Mouse (Mus musculus) spleen, adult 12 weeks (tissue): ENCODE results near the gene Slc26a5.
A peak's percentile ranks its signal among the peaks of the same experiment; 100 is the strongest.

ENCODE experiments used
- DNase-seq: peaks from one replicate; pipeline ENCODE4 v3.0.0; 2022; ENCODE audit warnings: low spot score

The Slc26a5 gene

GRCm38 (mm10) chr5:21810924-21811323, 54.5 kb downstream of the Slc26a5 start:
- no peak for DNase-seq

GRCm38 (mm10) chr5:21804837-21805236, 60.6 kb downstream of the Slc26a5 start:
- no peak for DNase-seq

- DNase-seq = no peak
Measured at GRCm38 (mm10) chr5:21803691-21804188, 61.7 kb downstream of the Slc26a5 start.

GRCm38 (mm10) chr5:21802907-21803306, 62.5 kb downstream of the Slc26a5 start:
- no peak for DNase-seq

- no peak for DNase-seq
Measured at GRCm38 (mm10) chr5:21792166-21792565, 73.2 kb downstream of the Slc26a5 start.

GRCm38 (mm10) chr5:21789061-21789460, 76.3 kb downstream of the Slc26a5 start:
- no peak for DNase-seq

GRCm38 (mm10) chr5:21787186-21788105, 78.0 kb downstream of the Slc26a5 start:
- DNase-seq = no peak

GRCm38 (mm10) chr5:21786258-21787185, 78.9 kb downstream of the Slc26a5 start:
- DNase-seq = peak; percentile 86

- DNase-seq = no peak
Measured at GRCm38 (mm10) chr5:21785776-21786175, 79.6 kb downstream of the Slc26a5 start.

- peak; percentile 83 for DNase-seq
Measured at GRCm38 (mm10) chr5:21785053-21785452, 80.4 kb downstream of the Slc26a5 start, which contains the start of the genes Dnajc2 and Psmc2. TSS of gene Dnajc2 (minus strand) at chr5:21785251. TSS of gene Psmc2 (plus strand) at chr5:21785283.

GRCm38 (mm10) chr5:21784161-21785052, 81.0 kb downstream of the Slc26a5 start:
- DNase-seq = peak; percentile 8

- DNase-seq = no peak
Measured at GRCm38 (mm10) chr5:21776491-21776890, 88.9 kb downstream of the Slc26a5 start.

- DNase-seq = no peak
Measured at GRCm38 (mm10) chr5:21769841-21770240, 95.6 kb downstream of the Slc26a5 start.

GRCm38 (mm10) chr5:21768506-21768905, 96.9 kb downstream of the Slc26a5 start:
- no peak for DNase-seq
